Comparison of ENCODE assay signal across 8 mouse cellular contexts in the genomic region with DNA sequence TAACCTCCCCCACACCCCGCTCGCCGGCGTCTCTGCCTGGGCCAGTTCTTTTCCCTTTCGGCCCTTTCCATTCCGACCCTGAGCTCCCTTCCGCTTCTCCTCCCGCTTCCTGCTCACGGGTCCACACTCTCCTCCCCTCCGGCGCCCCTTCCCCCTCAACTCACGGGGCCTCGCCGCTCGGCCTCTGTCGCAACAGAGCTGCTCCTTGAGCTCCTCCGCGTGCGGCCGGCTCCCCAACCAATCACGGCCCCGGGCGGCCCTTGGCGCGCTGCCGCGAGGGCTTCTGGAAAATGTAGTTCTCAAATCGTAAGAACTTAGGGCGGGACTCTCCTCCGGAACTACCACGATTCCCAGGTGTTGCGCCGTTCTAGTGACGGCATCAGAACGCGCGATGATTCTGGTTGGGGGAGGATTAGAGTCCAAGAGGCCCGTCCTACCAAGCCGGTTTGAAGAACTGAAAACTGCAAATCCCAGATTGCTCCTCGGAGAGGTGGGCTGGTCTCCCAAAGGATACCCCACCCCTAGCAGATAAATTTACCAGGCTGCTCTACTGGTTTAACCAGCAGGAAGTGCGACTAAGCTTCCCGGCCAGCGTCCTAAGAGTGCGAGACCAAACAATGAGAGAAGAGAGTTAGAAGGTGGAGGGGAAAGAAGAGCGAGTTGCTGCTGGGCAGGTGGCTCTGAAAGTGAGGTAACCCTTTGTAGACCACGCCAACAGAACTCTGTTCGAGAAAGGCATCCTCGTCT. TPM values are rescaled to one million over a fixed set of nuclear protein-coding genes. Genes with fewer than 3 reads are reported as not detected.
DNase-seq lines count a peak whose midpoint lies in the region; ATAC-seq lines count a peak whose summit lies in the region.

A gene (minus strand): TSS at position 285 of the 747 bp plus-strand sequence.

- H3K9me3 ChIP-seq in hindbrain, embryonic 11.5 days (ENCODE audit: control insufficient read depth, low read length), result no peaks in the 10 kb centered on the region

- peaks cover 2% of the 10 kb centered on the region; the same call in 1 of the 2 replicates for H3K4me1 ChIP-seq in hindbrain, embryonic 11.5 days (replicated peaks; ENCODE audit: control insufficient read depth, insufficient read depth, low read length)

- peak within 1 kb of the TSS; percentile 74 for H3K9ac ChIP-seq in hindbrain, embryonic 11.5 days (ENCODE audit: low read depth, low read length)

- no peaks in the 10 kb centered on the region for H3K27me3 ChIP-seq in hindbrain, embryonic 11.5 days (ENCODE audit: control insufficient read depth, insufficient read depth, low read length)

- peak within 1 kb of the TSS; percentile 67 for H3K27ac ChIP-seq in hindbrain, embryonic 11.5 days (ENCODE audit: low read depth, low read length)

- under 1% methylated on average over 47 of the region's 48 CpGs for WGBS in hindbrain, embryonic 11.5 days

- H3K4me2 ChIP-seq in hindbrain, embryonic 11.5 days (replicated peaks; ENCODE audit: low read depth, low read length), result peak within 1 kb of the TSS; percentile 76

- DNase-seq in Muller cell, postnatal 12 days (ENCODE audit: inconsistent ontology term), result peak; percentile 100
- peak; percentile 100 for DNase-seq in cerebellum, adult 9-11 months
- DNase-seq in frontal cortex, adult 2 months (ENCODE audit: extremely low spot score in 1 of 2, low spot score in 1 of 2), result peak; percentile 100
- DNase-seq in hindbrain, embryonic 11.5 days (ENCODE audit: low spot score), result peak; percentile 100
- peak; percentile 100 for DNase-seq in layer of hippocampus, postnatal 10 days (ENCODE audit: low spot score in 2 of 2)
- peak; percentile 100 for DNase-seq in lung, postnatal 10 days
- peak; percentile 100 for DNase-seq in ovary, postnatal 36 days (ENCODE audit: low spot score)
- peak; percentile 99 for DNase-seq in thymus, postnatal 25 days

- peaks cover 7% of the 10 kb centered on the region for H3K36me3 ChIP-seq in hindbrain, embryonic 11.5 days (ENCODE audit: control insufficient read depth, insufficient read depth, low read length)

- ATAC-seq in hindbrain, embryonic 11.5 days (ENCODE audit: low FRiP score), result peak; percentile 97

- peak within 1 kb of the TSS; percentile 79 for H3K4me3 ChIP-seq in hindbrain, embryonic 11.5 days (ENCODE audit: low read depth, low read length)

RNA-seq across cellular contexts. Expression of the gene that starts here (rescaled TPM):
- 78.1 and 86.2 TPM in 2 replicates for polyA plus RNA-seq in frontal cortex, adult 2 months (2012; rRNA removed)
- 121 and 136 TPM in 2 replicates for polyA plus RNA-seq in hindbrain, embryonic 11.5 days (2014; fragmentation: Nextera tagmentation; extraction: Ambion mirVana)
- 10 to 100 TPM; 53.2 to 57.3 TPM for total RNA-seq in layer of hippocampus, postnatal 10 days (2021)

Comparison
In these comparisons a context has a peak if more than half of its experiments do, and no peak if none do; other contexts are left out.
1. Peak in every context shown above with its lines: DNase-seq, ATAC-seq, H3K4me3 ChIP-seq and H3K27ac ChIP-seq.